Mouse (Mus musculus) lung, postnatal 0 days (tissue): ENCODE measurements at regions not wholly inside any gene's neighbourhood (a gene's known extent, or its start where the extent isn't known, plus 50 kb on each side); places are given as distances from the start of the nearest gene placed in this dataset.

ENCODE experiments used
- ATAC-seq: fragments of 200-750 bp; cut with Nextera tagmentation; 2 replicates; pipeline ENCODE4 v1.8.0; 2017; ENCODE audit warnings: moderate library complexity
- DNase-seq: peaks from one replicate; pipeline ENCODE4 v3.0.0-alpha.2; 2016; ENCODE audit warnings: low spot score
- H3K27ac ChIP-seq: fragments of 300-500 bp; sonication (generic); 2 replicates; pipeline ENCODE4 v1.5.1; 2014; ENCODE audit warnings: antibody characterized with exemption, mild to moderate bottlenecking, low read length, mixed read lengths
- H3K27me3 ChIP-seq: fragments of 300-500 bp; sonication (generic); replicated peaks from 2 replicates; pipeline ENCODE4 v1.6.1; 2014; ENCODE audit warnings: low read length, mixed read lengths; ENCODE audit not compliant: insufficient read depth
- H3K36me3 ChIP-seq: fragments of 300-500 bp; sonication (generic); 2 replicates; pipeline ENCODE4 v1.6.1; 2014; ENCODE audit warnings: low read length, mixed read lengths; ENCODE audit not compliant: insufficient read depth
- H3K4me1 ChIP-seq: fragments of 300-500 bp; sonication (generic); 2 replicates; pipeline ENCODE4 v1.6.1; 2014; ENCODE audit warnings: antibody characterized with exemption, low read depth, low read length, mixed read lengths; ENCODE audit not compliant: insufficient read depth
- H3K4me2 ChIP-seq: fragments of 300-500 bp; sonication (generic); replicated peaks from 2 replicates; pipeline ENCODE4 v1.6.1; 2014; ENCODE audit warnings: low read depth, mild to moderate bottlenecking, low read length, moderate library complexity, mixed read lengths
- H3K4me3 ChIP-seq: fragments of 300-500 bp; sonication (generic); 2 replicates; pipeline ENCODE4 v1.5.1; 2014; ENCODE audit warnings: low read depth, low read length
- H3K9ac ChIP-seq: fragments of 300-500 bp; sonication (generic); replicated peaks from 2 replicates; pipeline ENCODE4 v1.6.1; 2014; ENCODE audit warnings: low read depth, mild to moderate bottlenecking
- H3K9me3 ChIP-seq: fragments of 300-500 bp; sonication (generic); 2 replicates; pipeline ENCODE4 v1.6.1; 2016; ENCODE audit warnings: low read length, mixed read lengths
- CTCF ChIP-seq: IDR thresholded peaks from 2 replicates; pipeline ENCODE4 v1.5.1; 2016; ENCODE audit warnings: antibody characterized with exemption, mild to moderate bottlenecking
- EP300 ChIP-seq: IDR thresholded peaks from 2 replicates; pipeline ENCODE4 v1.6.1; 2016; ENCODE audit warnings: antibody characterized with exemption, mild to moderate bottlenecking, control low read depth
- WGBS: fragments of 180-500 bp; shearing (Covaris S2); extraction: QIAGEN DNeasy Blood & Tissue Kit; methylation state at CpG from one replicate; pipeline ENCODE4 v1.1.7; 2014; 5-methylcytosine and 5-hydroxymethylcytosine counted together

GRCm38 (mm10) chr12:118725891-118726290, 120.2 kb upstream of the Sp8 start:
- ATAC-seq: peak; percentile 82
- Histone ChIP-seq H3K36me3 (no peaks in the 10 kb centered on the region), H3K9me3 (no peaks in the 10 kb centered on the region), H3K4me1 (no peaks in the 10 kb centered on the region), H3K4me3 (no peak overlapping the region), H3K27ac (no peak overlapping the region), H3K9ac (no peak overlapping the region), H3K27me3 (no peaks in the 10 kb centered on the region), H3K4me2 (no peak overlapping the region)
- DNase-seq: peak; percentile 67
- 62% methylated on average over 4 of the region's 4 CpGs for WGBS
- TF ChIP-seq CTCF (no peak), EP300 (0 out of 2 replicates have a peak, but pooled peaks have one; percentile 35)

DNA sequence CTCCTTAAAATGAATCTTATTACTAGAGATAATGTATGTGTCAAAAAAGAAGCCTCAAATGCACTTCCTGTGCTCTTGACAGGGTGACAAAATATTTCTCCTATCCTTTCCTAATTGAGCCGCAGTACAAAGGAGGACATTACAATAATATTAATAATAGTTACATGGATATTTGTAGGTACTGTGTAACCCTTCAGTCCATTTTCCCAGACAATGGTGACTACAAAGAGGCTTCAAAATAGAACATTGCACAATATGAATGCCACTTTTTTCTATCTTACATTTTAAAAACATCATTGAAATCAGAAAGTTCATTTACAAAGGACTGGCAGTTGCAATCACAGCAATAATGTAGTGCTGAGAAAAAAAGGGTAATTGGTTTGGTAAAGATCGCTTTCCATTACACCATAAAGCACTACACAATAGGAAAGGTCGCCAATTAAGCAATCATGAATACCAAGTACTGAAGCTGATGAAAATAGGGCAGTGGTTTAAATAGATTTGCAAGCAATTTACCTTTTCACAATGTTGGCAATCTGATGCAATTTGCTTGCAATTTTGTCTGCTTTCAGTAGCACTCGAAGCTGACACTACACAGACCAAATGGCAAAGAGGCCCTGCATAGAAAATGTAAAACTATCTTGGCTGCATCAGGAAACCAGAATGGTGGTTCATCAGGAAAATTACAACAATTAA, 126.1 kb upstream of the Sp8 start:
- Histone ChIP-seq H3K27ac (no peak overlapping the region), H3K36me3 (no peaks in the 10 kb centered on the region), H3K27me3 (no peaks in the 10 kb centered on the region), H3K4me3 (no peak overlapping the region), H3K4me1 (no peaks in the 10 kb centered on the region), H3K4me2 (no peak overlapping the region), H3K9me3 (no peaks in the 10 kb centered on the region), H3K9ac (no peak overlapping the region)
- WGBS: 72% methylated on average over 4 of the region's 4 CpGs
- DNase-seq (no peak), ATAC-seq (no peak)
- TF ChIP-seq EP300: no peak
- no peak for TF ChIP-seq CTCF

- no peak overlapping the region for H3K4me2 ChIP-seq
- WGBS: 77% methylated on average over 4 of the region's 4 CpGs
- DNase-seq (no peak), ATAC-seq (no peak)
- no peaks in the 10 kb centered on the region for H3K36me3 ChIP-seq
- H3K9ac ChIP-seq: no peak overlapping the region
- H3K9me3 ChIP-seq: no peaks in the 10 kb centered on the region
- H3K27me3 ChIP-seq: no peaks in the 10 kb centered on the region
- no peak overlapping the region for H3K27ac ChIP-seq
- no peak overlapping the region for H3K4me3 ChIP-seq
- no peaks in the 10 kb centered on the region for H3K4me1 ChIP-seq
- TF ChIP-seq CTCF: no peak
- TF ChIP-seq EP300: no peak
These were observed 129.3 kb upstream of the Sp8 start for GRCm38 (mm10) chr12:118716824-118717223.

DNA sequence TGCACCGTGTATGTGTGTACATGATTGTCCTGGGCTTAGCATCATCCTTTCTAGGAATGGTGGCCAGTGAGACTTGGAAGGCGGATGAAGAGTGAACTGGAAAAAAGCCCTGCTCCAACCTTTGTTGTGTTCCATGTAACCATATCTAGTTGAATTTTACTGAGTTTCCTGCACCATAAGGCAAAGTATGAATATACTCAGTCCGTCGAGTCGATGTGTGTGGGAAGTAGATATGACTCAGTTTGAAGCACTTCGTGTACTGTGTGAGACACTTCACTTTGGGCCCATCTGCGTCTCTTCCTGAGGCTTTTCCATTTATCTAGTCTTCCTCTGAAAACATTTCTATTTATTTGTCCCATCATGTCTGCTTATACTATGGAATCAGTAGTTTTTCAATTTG, 139.5 kb upstream of the Sp8 start:
- Histone ChIP-seq H3K9me3 (no peaks in the 10 kb centered on the region), H3K27me3 (no peaks in the 10 kb centered on the region), H3K4me3 (no peak overlapping the region), H3K9ac (no peak overlapping the region), H3K27ac (no peak overlapping the region), H3K36me3 (no peaks in the 10 kb centered on the region), H3K4me1 (no peaks in the 10 kb centered on the region), H3K4me2 (no peak overlapping the region)
- TF ChIP-seq EP300: no peak
- no peak for TF ChIP-seq CTCF
- ATAC-seq (no peak), DNase-seq (no peak)
- 85% methylated on average over 7 of the region's 7 CpGs for WGBS

DNA sequence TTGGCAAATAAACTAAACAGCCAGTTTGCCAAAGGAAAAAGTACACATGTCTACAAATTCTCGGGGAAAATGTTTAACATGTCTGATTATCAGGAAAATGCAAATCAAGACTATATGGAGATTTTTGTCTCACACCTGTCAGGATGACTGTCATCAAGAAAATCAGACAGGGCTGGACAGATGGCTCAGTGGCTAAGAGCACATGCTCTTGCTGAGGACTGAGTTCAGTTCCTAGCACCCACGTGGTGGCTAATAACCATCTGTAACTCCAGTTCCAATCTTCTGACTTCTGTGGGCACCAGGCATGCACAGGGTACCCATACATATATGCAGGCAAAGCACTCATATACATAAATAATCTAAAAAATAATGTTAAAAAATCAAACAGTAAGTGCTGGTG, 141.3 kb upstream of the Sp8 start:
- Histone ChIP-seq H3K4me2 (no peak overlapping the region), H3K4me3 (no peak overlapping the region), H3K27me3 (no peaks in the 10 kb centered on the region), H3K9ac (no peak overlapping the region), H3K4me1 (no peaks in the 10 kb centered on the region), H3K36me3 (no peaks in the 10 kb centered on the region), H3K9me3 (no peaks in the 10 kb centered on the region), H3K27ac (no peak overlapping the region)
- ATAC-seq (no peak), DNase-seq (no peak)
- 70% methylated on average over 2 of the region's 2 CpGs for WGBS
- no peak for TF ChIP-seq EP300
- TF ChIP-seq CTCF: no peak

DNA sequence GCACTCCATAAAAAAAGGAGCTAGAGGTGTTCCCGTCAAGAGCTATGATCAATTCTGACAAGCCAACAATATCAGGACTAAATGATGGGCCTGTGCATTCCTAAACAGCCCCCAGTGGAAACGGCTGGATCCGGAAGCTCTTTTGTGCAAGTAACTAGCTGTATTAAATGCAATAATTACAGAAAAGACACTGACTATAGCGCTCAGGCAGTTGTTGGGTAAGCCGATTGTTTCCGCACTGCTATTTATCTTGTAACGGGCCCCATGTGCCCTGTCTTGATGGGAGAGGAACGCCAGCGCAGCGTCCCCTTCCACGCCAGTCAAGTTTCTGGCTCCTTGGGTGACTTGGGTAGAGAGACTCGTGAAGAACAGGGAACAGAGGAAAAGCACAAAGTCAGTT, 142.4 kb upstream of the Sp8 start:
- TF ChIP-seq EP300: no peak
- TF ChIP-seq CTCF: no peak
- no peak for DNase-seq
- no peaks in the 10 kb centered on the region for H3K4me1 ChIP-seq
- H3K4me3 ChIP-seq: no peak overlapping the region
- WGBS: 30% methylated on average over 12 of the region's 12 CpGs
- no peak overlapping the region for H3K27ac ChIP-seq
- H3K27me3 ChIP-seq: no peaks in the 10 kb centered on the region
- H3K36me3 ChIP-seq: no peaks in the 10 kb centered on the region
- no peaks in the 10 kb centered on the region for H3K9me3 ChIP-seq
- peak overlapping the region; percentile 22; the same call in 1 of the 2 replicates for H3K4me2 ChIP-seq
- no peak for ATAC-seq
- H3K9ac ChIP-seq: no peak overlapping the region
